Mouse (Mus musculus) kidney, adult 8-10 months (tissue): Measurements from ENCODE around the gene Nelfe.

Source experiments
- DNase-seq, 2 experiments: peaks; one replicate each; pipeline ENCODE4 v3.0.0; 2022

Nelfe gene

GRCm38 (mm10) chr17:34847615-34848014 lies 2.6 kb upstream of the Nelfe start:
- no peak for DNase-seq

DNA sequence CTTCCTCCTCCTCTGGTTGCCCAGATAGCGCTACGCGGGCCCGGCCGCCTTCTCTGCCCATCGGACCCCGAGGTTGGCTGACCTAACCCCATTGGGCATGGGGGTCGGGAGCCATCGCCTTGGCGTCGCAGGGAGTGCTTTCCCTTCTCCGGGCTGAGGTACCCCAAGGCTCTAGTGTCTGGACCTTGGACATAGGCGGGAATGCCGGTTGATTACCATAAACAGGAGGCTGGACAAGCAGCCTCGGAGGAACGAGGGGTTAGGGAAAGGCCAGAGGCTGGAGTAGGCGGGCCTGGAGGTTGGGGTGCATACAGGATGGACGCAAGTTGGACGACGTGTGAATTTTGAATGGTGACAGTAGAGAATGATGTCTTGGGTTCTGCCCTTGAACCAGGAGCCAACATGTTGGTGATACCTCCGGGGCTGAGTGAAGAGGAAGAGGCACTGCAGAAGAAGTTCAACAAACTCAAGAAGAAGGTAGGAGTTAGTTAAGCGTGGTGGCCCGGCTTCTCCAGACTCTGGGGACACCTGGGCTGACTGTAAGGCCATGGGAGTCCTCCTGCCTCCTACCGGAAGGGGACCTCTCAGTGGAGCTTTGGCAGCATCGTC lies 430 bp downstream of the Nelfe start:
- DNase-seq = no peak

- no peak for DNase-seq
Measured at GRCm38 (mm10) chr17:34853511-34853910, 3.3 kb downstream of the Nelfe start.

DNA sequence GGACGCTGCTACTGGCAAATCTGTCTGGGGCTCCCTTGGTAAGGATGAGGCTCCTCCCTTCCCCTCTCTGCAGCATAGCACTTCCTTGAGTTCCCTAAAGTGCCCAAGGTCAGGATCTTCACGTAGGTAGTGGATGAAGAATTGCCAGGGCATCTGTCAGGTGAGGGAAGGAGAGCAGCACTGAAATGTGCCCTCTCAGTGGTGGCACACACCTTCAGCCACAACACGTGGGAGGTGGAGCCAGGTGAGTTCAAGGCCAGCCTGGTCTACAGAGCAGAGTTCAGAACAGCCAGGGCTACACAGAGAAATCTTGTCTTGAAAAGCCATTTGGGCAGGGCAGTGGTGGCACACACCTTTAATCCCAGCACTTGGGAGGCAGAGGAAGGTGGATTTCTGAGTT lies 4.6 kb downstream of the Nelfe start:
- no peak for DNase-seq

DNA sequence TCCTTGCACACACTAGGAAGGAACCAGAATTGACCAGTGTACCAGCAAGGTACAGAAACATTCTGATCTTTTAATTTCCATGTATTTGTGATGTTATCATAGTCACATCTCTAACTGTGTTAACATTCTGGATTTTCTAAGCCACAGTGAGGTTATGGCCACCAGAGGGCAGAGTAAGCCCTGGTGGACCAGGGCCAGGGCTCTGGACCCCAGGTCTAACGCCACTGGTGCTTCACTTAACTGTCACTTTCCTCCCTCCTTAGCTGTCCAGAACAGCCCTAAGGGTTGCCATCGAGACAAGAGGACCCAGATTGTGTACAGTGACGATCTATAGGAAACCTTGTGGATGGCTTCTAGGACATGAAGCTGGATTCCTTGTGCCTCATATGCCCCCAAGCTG lies 5.6 kb downstream of the Nelfe start:
- DNase-seq = peak in 1 of 2 experiments; percentile 66

- DNase-seq = no peak
Measured at GRCm38 (mm10) chr17:34858670-34859069, 8.5 kb downstream of the Nelfe start.

DNA sequence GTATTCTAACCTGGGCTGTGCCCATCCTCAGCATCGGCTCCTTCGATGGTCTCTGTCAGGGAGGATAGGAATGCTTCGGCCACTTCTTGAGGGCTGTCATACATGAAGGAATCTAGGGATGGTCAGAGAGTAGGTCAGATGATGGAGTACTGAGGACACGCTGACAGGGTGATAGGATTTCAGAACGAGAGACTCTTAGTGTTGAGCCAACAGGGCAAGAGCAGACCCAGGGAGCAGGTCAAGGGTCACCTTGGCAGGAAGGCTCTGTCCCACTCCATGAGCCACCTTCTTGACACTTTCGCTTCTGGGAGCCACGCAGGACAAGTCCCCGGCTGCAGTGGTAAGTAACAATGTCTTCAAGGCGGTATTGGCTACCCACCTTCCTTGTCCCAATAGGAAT lies 10.3 kb downstream of the Nelfe start:
- DNase-seq = peak in 1 of 2 experiments; percentile 28

- DNase-seq = peak; percentile 78
Measured at GRCm38 (mm10) chr17:34861704-34862415, 11.7 kb downstream of the Nelfe start.

DNA sequence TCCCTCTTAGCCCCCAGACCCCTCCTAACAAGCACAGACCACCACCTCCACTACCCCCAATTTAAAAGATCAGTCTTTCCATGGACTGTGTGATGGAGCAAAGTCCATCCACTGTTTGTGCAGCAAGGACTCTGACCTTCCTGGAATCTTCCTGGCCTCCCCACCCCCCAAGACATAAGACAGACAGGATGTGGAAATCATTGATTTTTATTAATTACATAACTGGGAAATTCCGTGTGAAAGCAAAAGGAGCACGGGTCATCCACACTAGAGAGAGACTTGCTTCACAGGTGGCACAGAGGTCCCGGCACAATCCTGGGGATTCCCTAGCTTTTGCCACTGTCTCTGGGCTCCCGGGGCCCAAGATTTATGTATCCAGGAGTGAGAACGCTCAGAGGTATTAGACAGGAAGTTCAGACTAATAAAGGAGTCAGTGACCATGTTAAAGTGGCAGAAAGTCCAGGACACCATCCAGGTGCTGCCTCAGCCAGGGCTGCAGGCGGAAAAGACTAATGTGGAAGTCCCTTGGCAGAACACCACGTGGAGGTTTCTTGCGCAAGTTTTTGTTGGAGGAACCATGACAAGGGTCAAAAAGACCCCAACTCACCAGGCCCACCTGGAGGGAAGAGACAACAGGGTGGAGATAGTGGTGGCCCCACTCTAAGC lies 12.4 kb downstream of the Nelfe start, which contains the start of gene Cfb:
Gene Cfb, minus strand, starts transcription at position 103 of the 666 bp plus-strand sequence.
- DNase-seq = peak; percentile 84

DNA sequence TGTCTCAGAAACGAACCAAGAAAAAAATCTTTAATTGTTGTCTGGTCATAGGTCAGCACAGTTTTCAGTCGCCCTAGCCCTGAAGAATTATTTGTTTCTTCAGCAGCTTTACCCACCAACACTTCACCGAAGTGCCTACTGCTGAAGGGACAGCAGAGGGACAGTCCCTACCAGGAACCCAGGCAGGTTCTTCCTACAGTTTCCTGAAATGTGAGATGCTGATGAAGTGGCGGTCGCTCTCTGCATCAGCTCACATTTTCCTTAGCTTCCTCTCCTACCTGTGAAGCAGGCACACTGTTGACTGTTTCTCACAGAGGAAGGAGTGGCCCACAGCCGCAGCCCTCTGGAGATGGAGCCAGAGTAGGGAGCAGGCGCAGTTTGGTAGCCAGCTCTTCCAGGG lies 15.8 kb downstream of the Nelfe start:
- DNase-seq = no peak

GRCm38 (mm10) chr17:34874321-34874720 lies 24.1 kb downstream of the Nelfe start:
- DNase-seq = no peak

DNA sequence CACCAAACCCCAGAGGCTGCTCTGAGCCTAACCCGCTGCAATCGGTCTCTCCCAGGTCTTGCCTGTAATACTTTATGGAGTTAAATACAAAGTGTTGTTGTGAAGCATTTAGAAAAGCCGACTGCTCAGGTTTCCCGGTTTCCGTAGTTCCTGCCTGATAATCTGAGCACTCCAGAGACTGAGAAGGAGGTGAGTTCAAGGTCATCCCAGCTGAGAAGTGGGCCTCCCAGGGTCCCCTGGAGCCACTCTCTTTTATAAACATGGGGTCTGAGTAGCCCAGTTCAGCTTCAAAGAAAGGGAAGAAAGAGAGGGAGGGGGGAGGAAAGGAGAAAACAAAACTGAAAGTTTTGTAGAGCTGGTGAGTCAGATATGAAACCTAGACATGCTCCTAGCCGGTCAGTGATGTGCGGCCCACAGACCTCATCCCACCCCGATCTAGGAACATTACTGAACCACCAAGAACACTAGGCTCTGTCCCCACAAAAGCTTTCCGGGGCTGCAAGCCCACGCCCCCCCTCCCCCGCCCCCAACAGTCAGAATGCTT lies 29.2 kb downstream of the Nelfe start, which contains the start of gene Zbtb12:
Gene Zbtb12, plus strand, starts transcription at position 148 of the 544 bp plus-strand sequence.
- DNase-seq = no peak

- no peak for DNase-seq
Measured at GRCm38 (mm10) chr17:34881166-34881565, 31.0 kb downstream of the Nelfe start.

DNA sequence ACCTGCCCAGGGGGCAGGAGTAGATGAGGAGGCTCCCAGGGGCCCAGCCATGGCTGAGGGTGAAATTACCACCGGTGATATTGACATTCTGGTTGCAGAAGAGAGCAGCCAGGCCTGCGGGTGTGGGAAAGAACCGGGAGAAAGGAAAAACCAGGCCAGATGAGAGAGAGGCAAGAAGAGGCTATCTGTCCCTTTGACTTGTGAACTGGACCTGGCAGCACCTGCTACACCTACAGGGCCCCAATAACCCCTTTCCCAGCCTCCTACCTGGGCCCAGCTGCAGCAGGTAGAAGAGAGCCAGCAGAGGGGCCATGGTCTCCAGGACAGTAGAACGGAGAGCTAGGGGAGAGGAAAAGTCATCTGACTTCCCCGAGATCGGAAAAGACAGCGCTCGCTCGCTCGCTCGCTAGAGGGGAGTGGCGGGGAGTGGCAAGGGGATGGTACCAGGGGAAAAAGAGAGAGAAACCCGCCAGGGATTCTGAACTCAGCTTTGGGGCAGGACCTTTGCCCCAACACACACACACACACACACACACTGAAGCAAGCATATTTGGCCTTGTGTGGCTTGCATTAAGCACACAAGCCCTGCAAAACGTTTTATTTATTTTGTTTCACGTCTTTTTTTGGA lies 31.6 kb downstream of the Nelfe start, which contains the start of gene Gm20547:
Gene Gm20547, minus strand, starts transcription at position 360 of the 628 bp plus-strand sequence.
- peak in 1 of 2 experiments; percentile 37 for DNase-seq

- DNase-seq = no peak
Measured at GRCm38 (mm10) chr17:34883332-34883731, 33.1 kb downstream of the Nelfe start.

DNA sequence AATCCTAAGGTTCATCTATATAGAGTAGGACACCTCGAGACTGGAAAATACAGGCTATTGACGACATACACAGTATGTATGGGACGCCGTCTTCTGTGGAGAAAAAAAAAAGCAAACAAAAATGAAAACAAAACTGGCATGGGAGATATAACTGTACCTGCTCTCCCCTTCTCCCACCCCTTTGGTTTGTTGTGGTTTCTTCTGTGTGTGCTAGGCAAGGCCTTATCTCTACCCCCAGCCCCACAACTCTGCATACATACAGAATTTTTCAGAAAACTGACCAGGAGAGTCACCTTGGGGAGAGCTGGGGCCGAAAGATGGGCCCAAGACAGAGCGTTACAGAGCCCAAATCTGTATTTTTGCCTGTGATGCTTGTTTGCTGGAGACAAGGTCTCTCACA lies 34.5 kb downstream of the Nelfe start:
- DNase-seq = no peak

- no peak for DNase-seq
Measured at GRCm38 (mm10) chr17:34885615-34886014, 35.4 kb downstream of the Nelfe start.

DNA sequence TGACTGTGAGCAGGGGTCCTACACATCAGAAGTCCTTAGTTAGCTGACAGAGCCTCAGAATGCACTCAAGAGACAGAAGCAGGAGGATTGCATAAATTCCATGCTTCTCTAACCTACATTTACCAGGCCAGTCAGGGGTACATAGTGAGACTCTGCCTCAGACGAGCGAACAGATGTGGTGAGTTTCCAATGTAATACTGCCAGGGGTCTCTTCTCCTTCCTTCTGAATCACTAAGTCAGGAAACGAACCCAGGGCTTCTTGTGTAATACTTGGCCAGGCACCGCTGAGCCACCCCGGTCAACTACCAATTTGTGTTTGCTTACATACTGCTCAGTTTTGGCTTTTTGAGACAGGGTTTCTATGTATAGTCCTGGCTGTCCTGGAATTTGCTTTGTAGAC lies 37.8 kb downstream of the Nelfe start:
- no peak for DNase-seq

GRCm38 (mm10) chr17:34890074-34890743 lies 40.0 kb downstream of the Nelfe start:
- no peak for DNase-seq

DNA sequence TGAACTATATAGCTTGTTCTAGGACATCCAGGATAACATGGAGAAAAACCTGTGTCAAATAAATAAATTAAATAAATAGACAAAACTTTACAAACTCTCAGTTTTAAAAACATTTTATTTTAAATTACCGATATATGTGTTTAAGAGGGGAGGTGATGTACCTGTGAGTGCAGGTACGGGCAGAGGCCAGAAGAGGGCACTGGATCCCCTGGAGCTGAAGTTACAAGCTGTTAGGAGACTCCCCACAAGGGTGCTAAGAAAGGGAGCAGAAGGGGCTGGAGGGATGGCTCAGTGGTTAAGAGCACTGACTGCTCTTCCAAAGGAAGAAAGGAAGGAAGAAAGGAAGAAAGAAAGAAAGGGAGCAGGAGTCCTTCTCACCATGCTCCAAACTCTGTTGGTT lies 41.2 kb downstream of the Nelfe start:
- no peak for DNase-seq

- no peak for DNase-seq
Measured at GRCm38 (mm10) chr17:34893072-34893824, 43.1 kb downstream of the Nelfe start.
